Mouse (Mus musculus): ENCODE results near the gene Noa1.
A peak's percentile ranks its signal among the peaks of the same experiment; 100 is the strongest.

Noa1 gene

GRCm38 (mm10) chr5:77289686-77290085, 20.2 kb downstream of the Noa1 start:
- DNase-seq: no peak

- DNase-seq: no peak
Measured at GRCm38 (mm10) chr5:77287901-77288300, 22.0 kb downstream of the Noa1 start.

- DNase-seq: no peak
Measured at GRCm38 (mm10) chr5:77286904-77287303, 23.0 kb downstream of the Noa1 start.

- no peak for DNase-seq
Measured at GRCm38 (mm10) chr5:77285685-77286084, 24.2 kb downstream of the Noa1 start.

GRCm38 (mm10) chr5:77282242-77282641, 27.6 kb downstream of the Noa1 start:
- DNase-seq: peak; percentile 48

DNA sequence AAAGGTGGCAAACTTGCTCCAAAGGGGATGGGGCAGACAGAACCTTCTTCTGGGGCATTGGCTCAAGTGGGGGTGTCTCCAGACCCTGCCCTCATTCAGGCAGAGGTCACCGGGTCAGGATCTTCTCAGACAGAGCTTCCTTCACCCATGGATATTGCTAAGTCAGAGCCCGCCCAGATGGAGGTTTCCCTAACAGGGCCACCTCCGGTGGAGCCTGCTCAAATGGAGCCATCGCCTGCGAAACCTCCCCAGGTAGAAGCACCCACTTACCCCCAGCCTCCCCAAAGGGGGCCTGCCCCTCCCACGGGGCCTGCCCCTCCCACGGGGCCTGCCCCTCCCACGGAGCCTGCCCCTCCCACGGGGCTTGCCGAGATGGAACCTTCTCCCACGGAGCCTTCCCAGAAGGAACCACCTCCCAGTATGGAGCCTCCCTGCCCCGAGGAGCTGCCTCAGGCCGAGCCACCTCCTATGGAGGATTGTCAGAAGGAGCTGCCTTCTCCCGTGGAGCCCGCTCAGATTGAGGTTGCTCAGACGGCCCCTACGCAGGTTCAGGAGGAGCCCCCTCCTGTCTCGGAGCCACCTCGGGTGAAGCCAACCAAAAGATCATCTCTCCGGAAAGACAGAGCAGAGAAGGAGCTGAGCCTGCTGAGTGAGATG, 28.2 kb downstream of the Noa1 start:
- peak; percentile 20 for DNase-seq

- no peak for DNase-seq
Measured at GRCm38 (mm10) chr5:77277204-77277603, 32.7 kb downstream of the Noa1 start.

DNA sequence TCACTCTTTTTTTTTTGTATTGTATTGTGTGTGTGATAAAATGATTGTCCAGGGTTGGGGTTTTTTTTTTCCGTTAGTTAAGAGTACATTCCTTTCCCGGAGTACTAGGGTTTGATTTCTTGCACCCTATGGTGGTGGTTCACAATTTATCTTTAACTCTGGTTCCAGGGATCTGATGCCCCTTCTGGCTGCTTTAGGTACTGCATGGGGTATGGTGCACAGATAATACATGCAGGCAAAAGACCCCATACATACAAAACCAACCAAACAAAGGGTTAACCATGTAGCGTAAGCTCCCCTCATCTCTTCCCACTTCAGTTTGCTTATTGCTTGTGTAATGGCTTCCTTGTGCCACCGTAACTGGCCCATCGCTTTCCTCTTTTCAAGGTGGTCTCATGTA, 33.9 kb downstream of the Noa1 start:
- DNase-seq: no peak

- DNase-seq: no peak
Measured at GRCm38 (mm10) chr5:77273151-77273550, 36.7 kb downstream of the Noa1 start.

DNA sequence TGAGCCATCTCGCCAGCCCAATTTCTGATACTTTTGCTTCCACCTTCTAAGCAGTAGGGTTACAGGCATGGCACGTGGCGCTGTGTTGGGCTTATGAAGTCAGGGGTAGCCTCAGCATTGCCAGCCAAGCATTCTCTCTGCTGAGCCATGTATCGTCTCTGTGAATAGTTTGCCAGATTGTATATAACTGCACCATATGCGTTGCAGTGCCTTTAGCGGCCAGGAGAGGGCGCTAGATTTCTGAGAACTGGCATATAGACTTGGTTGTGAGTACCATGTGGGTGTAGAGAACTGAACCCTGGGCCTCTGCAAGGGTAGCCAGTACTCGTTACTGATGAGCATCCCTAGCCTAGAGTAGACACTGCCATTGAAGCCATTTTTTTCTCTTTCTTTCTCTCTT, 40.5 kb downstream of the Noa1 start:
- no peak for DNase-seq

DNA sequence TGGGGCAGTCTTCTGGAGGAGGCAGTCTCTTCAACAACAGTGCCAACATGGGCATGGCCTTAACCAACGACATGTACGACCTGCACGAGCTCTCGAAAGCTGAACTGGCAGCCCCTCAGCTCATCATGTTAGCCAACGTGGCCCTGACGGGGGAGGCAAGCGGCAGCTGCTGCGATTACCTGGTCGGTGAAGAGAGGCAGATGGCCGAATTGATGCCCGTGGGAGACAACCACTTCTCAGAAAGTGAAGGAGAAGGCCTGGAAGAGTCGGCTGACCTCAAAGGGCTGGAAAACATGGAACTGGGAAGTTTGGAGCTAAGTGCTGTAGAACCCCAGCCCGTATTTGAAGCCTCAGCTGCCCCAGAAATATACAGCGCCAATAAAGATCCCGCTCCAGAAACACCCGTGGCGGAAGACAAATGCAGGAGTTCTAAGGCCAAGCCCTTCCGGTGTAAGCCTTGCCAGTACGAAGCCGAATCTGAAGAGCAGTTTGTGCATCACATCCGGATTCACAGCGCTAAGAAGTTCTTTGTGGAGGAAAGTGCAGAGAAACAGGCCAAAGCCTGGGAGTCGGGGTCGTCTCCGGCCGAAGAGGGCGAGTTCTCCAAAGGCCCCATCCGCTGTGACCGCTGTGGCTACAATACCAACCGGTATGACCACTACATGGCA, 41.8 kb downstream of the Noa1 start:
- DNase-seq: no peak

DNA sequence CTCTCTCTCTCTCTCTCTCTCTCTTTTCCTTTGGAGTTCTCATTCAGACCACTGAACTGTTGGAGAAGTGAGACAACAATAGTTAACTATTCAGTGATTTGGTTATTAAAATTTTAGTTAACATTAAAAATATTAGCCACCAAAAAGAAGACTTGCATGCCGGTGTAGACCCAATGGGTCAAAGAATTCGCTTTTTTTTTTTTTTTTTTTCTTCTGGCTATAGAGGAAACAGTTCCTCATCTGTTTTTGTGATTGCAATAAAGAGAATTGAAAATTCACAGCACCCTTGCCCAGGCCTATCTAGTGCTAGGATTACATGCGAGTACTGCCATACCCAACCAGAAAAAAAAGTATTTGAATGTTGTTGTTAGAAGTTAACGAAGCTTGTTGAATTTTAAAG, 42.4 kb downstream of the Noa1 start:
- DNase-seq: no peak

DNA sequence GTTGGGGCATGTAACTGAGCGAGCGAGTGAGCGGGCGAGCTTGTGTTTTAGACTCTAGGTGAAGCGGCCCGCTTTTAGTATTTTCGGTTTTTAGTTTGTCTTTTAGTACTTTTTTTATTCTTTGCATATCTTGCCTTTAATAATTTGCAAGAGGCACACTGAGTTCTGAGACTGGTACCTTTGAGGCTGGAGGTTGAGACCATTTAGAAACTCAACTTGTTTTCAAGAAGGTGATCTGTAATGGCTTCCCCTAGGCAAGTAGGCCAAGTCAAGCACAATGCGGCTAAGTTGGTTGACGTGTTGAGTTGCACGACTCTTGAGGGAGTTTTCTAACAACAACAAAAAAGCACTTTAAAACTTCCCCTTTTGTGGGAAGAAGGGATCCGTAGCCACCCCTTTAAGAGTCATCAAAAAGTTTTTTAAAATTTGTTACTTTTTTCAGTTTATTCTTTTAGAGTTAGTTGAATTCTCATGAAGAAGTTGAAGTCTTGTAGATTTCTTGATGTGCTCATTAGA, 42.9 kb downstream of the Noa1 start:
- no peak for DNase-seq

GRCm38 (mm10) chr5:77266066-77266885, 43.6 kb downstream of the Noa1 start:
- no peak for DNase-seq

GRCm38 (mm10) chr5:77265671-77266065, 44.2 kb downstream of the Noa1 start:
- peak; percentile 17 for DNase-seq

DNA sequence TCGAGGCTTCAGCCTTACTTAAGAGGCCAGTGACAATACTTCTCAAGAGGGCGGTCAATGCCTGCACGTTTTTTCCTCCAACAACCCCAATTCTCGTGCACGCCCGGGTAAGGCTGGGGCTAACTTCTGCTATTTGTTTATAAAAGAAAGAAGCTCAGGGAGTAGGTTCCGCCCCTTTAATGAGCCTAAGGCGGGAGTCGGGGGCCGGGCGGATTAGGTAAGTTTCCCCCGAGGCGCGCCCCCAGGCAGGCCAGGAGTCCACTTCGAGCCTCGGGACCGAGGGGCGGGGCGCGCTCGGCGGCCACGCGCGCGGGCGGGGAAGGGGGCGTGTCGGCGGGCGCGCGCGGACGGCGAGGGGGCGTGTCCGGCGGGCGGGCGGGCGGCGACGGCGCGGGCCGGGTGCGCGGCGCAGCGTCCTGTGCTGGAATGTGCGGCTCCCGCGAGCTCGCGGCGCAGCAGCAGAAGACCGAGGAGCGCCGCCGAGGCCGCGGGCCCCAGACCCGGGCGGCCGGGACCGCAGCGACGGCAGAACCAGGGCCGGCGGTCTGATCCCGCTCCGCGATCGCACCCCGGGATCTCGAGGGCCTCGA, 44.7 kb downstream of the Noa1 start, which contains the start of gene Rest:
TSS of gene Rest (plus strand) at position 411 of the 590 bp plus-strand sequence.
- DNase-seq: peak; percentile 31

DNA sequence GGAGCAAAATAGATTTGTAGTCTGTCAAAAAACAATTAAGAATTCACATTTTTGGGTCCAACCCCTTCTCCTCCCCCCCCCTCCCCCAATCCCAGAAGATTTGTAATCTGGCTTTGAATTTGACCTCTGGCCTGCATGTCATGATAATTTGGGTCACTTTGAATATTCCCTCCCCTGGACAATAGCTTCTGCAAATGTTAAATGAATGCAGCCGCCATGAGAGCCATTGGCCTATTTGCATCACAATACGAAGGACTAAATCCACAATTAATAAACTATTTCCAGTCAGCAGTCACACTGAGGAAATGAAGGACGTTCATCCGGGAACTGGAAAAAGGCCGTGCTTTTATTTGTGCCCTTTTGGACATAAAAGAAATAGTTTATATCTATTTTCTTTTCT, 47.8 kb downstream of the Noa1 start:
- DNase-seq: no peak

DNA sequence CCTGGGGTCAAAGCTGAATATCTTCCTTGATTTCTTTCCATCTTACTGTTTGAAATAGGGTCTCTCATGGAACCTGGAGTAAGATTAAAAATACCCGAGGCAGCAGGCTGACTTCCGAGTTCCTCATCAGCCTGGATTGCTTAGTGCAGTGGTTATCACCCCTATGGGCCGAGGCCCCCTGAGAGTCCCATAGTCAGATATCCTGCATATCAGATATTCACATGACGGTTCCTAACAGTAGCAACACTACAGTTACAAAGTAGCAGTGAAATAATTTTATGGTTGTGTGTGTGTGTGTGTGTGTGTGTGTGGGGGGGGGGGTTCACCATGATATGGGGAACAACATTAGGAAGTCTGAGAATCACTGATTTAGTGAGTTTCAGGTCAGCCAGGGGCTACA, 48.7 kb downstream of the Noa1 start:
- DNase-seq: no peak

DNA sequence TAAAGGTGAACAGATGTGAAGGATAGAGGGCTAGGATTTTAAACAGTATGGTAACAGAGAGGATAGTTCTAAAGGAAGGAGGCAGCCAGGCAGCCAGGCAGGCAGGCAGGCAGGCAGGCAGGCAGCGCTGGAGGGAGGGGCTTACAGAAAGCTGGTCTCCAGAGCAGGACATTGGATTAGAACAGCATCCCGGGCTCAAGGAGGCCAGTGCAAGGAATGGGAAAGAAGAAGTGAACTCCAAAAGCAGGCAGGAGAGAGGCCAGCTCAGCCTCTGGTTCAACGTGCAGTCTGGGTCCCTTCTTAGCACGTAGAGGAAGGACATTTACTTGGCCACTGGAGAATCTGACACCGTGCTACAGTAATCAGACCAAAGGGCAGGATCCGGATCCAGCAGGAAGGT, 49.7 kb downstream of the Noa1 start:
- no peak for DNase-seq

GRCm38 (mm10) chr5:77259315-77259714, 50.6 kb downstream of the Noa1 start:
- DNase-seq: no peak

DNA sequence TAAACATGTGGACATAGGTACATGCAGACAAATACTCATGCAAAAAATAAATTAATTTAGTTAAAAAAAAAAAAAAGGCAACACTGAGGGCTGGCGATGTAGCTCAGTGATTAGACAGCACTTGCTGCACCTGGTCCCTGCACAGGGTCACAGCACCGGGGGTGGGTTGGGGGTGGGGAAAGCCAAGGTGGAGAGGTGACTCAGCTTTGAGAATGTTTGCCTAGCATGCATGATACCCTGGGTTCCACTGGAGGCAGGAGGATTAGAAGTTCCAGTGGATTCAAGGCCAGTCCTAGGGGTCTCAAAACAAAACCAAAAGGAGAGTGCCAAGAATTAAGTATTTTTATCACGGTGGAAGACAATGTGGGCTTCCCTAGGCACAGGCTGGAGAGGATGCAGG, 52.3 kb downstream of the Noa1 start:
- no peak for DNase-seq

GRCm38 (mm10) chr5:77254402-77254801, 55.5 kb downstream of the Noa1 start:
- DNase-seq: no peak

- DNase-seq: no peak
Measured at GRCm38 (mm10) chr5:77253154-77253553, 56.7 kb downstream of the Noa1 start.
